Mouse (Mus musculus) left cerebral cortex, postnatal 10 days (tissue): Measurements from ENCODE around the gene Olfr1416. TPM values are rescaled to one million over a fixed set of nuclear protein-coding genes. Genes with fewer than 3 reads are reported as not detected.
A peak's percentile ranks its signal among the peaks of the same experiment; 100 is the strongest.

Source experiments
- DNase-seq, 2 experiments: peaks; one replicate each; pipeline ENCODE4 v3.0.0; 2021 to 2022; ENCODE audit warnings: low spot score in 2 of 2, mixed read lengths in 1 of 2; ENCODE audit errors: extremely low spot score in 1 of 2
- intact Hi-C: fragments of 180-260 bp; cut with DNase I; formaldehyde crosslinking; loops from one replicate; pipeline ENCODE4 v1.15.1; 2025
- microRNA-seq: library from miRNA; unstranded; fragments of <30 nt; microRNA quantifications from one replicate; pipeline ENCODE4 v1.2.0, GENCODE M21; 2022
- total RNA-seq, 2 experiments: library from RNA; stranded (reverse); gene quantifications; 2 replicates each; pipeline ENCODE4 v1.2.3; 2021

The Olfr1416 gene
- total RNA-seq, 2 experiments from 2014 or later: not detected

GRCm38 (mm10) chr1:92436831-92437321 lies 48.0 kb downstream of the Olfr1416 start:
- no peak for DNase-seq
- intact Hi-C loops: no loop called here

- DNase-seq: no peak
- intact Hi-C loops: no loop called here
Measured at GRCm38 (mm10) chr1:92434986-92435385, 49.9 kb downstream of the Olfr1416 start.

DNA sequence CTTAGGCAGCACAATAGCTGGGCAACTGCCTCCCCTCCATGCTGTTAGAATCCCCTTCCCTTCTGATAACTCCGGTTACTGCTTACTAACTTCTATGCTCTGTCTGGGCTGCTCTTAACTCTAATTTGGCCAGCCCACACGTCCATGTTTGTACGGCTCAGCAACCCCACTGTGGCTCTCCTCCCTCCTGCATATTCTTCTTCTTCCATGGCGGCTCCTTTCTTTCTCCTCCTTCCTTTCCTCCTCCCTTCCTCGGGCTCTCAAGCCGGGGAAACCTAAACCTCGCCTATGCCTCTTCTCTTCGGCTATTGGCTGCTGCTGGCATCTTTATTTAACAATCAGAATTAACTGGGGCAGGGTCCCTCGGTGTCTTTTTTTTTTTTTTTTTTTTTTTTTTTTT lies 52.1 kb downstream of the Olfr1416 start:
- DNase-seq: no peak
- intact Hi-C loops: no loop called here

DNA sequence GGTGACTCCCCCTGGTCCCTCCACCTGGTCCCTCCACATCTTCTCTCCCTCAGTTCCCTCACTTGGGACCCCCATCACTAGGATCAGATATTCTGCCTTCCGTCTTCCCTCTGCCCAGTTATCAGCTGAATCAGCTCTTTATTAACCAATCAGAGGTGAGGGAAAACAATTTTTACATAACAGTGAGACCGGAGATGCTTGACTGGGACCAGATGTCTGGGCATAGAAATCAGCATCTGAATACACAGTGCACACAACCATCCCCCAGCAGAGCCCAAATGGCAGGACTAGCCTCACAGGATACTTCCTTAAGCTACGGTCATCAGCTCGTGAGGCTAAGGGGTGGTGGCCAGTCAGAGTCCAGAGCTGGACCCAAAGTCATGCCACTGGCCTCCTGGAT lies 52.8 kb downstream of the Olfr1416 start:
- intact Hi-C loops: no loop called here
- DNase-seq: no peak

DNA sequence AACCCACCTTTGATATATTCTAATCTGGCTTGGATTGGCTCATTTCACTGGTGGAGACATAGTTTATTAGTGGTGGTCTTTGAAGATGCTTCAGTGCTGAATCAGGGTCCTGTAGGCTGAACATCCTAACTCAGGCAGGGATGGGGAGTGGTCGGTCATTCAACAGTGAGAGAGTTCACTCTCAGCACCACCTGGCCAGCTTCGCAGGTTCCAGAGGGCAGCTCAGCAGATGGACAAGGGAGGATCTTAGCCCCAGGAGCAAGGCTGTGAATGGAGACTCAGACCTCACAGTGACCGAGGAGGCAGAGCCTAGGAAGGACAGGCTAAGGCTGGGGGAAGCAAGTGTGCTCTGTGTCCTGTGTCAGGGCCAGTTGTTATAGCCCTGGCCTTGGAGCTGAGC lies 53.5 kb downstream of the Olfr1416 start:
- DNase-seq: no peak
- intact Hi-C loops: no loop called here

GRCm38 (mm10) chr1:92430991-92431390 lies 53.9 kb downstream of the Olfr1416 start:
- intact Hi-C loops: no loop called here
- no peak for DNase-seq

Small RNAs within 50 kb of the gene (microRNA-seq; reads per million reads assigned to microRNA genes)
- gene Mir6900: 10.3 reads per million, percentile 31 among the genes with 10 or more reads in this experiment

Other genes starting within 250 kb of the Olfr1416 start
- 100 to 1,000 TPM; 195 to 216 TPM for gene Ndufa10, start 11.3 kb downstream of the Olfr1416 start, total RNA-seq
- not detected for gene Olfr1415, start 11.0 kb upstream of the Olfr1416 start, total RNA-seq
- not detected for gene Olfr1414, start 33.5 kb upstream of the Olfr1416 start, total RNA-seq
- gene Olfr1413, start 86.2 kb upstream of the Olfr1416 start, total RNA-seq: not detected
- gene Olfr1412, start 100.7 kb upstream of the Olfr1416 start, total RNA-seq: not detected
- gene Olfr1411, start 109.3 kb upstream of the Olfr1416 start, total RNA-seq: not detected
- gene Olfr1410, start 120.7 kb upstream of the Olfr1416 start, total RNA-seq: not detected
- gene Olfr12, start 132.7 kb upstream of the Olfr1416 start, total RNA-seq: not detected
- gene Cops9, start 156.9 kb upstream of the Olfr1416 start, total RNA-seq: 100 to 1,000 TPM; 235 to 237 TPM
- gene Otos, start 163.7 kb upstream of the Olfr1416 start, total RNA-seq: not detected